Mouse (Mus musculus): ENCODE data around the gene Litaf. TPM values are rescaled to one million over a fixed set of nuclear protein-coding genes. Genes with fewer than 3 reads are reported as not detected.

Litaf gene
- polyA plus RNA-seq, 1 experiment from 2014 or later: 63.6 TPM

GRCm38 (mm10) chr16:11046437-11046836, 19.5 kb downstream of the Litaf start:
- peak overlapping the region; percentile 3; the same call in 1 of the 2 replicates for H3K4me2 ChIP-seq
- no peaks in the 10 kb centered on the region for H3K9me3 ChIP-seq (replicated peaks)
- H3K27me3 ChIP-seq (replicated peaks): no peaks in the 10 kb centered on the region
- no peaks in the 10 kb centered on the region for H3K36me3 ChIP-seq
- H3K4me1 ChIP-seq (replicated peaks): peaks cover 19% of the 10 kb centered on the region
- ATAC-seq (ENCODE audit: insufficient number of reproducible peaks, low FRiP score): peak; percentile 86
- H3K9ac ChIP-seq: no peak overlapping the region
- H3K27ac ChIP-seq (ENCODE audit: poor library complexity, severe bottlenecking): peak overlapping the region; percentile 86
- 60% methylated on average over 7 of the region's 7 CpGs for WGBS
- no peak overlapping the region for H3K4me3 ChIP-seq

GRCm38 (mm10) chr16:11043239-11043638, 22.7 kb downstream of the Litaf start:
- Histone ChIP-seq H3K36me3 (no peaks in the 10 kb centered on the region), H3K27me3 (replicated peaks) (no peaks in the 10 kb centered on the region), H3K9ac (no peak overlapping the region), H3K4me2 (no peak overlapping the region), H3K4me3 (no peak overlapping the region), H3K27ac (ENCODE audit: poor library complexity, severe bottlenecking) (no peak overlapping the region; the same call in 1 of the 2 replicates), H3K4me1 (replicated peaks) (peaks cover 19% of the 10 kb centered on the region), H3K9me3 (replicated peaks) (no peaks in the 10 kb centered on the region)
- WGBS: 67% methylated on average over 5 of the region's 5 CpGs
- ATAC-seq (ENCODE audit: insufficient number of reproducible peaks, low FRiP score): no peak

- no peak overlapping the region for H3K4me3 ChIP-seq
- no peak overlapping the region for H3K27ac ChIP-seq (ENCODE audit: poor library complexity, severe bottlenecking)
- 85% methylated on average over 2 of the region's 2 CpGs for WGBS
- H3K36me3 ChIP-seq: no peaks in the 10 kb centered on the region
- H3K4me2 ChIP-seq: no peak overlapping the region
- no peaks in the 10 kb centered on the region for H3K9me3 ChIP-seq (replicated peaks)
- H3K9ac ChIP-seq: no peak overlapping the region
- ATAC-seq (ENCODE audit: insufficient number of reproducible peaks, low FRiP score): no peak
- H3K4me1 ChIP-seq (replicated peaks): peaks cover 5% of the 10 kb centered on the region
- no peaks in the 10 kb centered on the region for H3K27me3 ChIP-seq (replicated peaks)
These were observed 25.4 kb downstream of the Litaf start for GRCm38 (mm10) chr16:11040603-11041002.

GRCm38 (mm10) chr16:11035790-11036431, 30.0 kb downstream of the Litaf start:
- Histone ChIP-seq H3K9me3 (replicated peaks) (no peaks in the 10 kb centered on the region), H3K9ac (no peak overlapping the region), H3K4me2 (peak overlapping the region; percentile 28; the same call in 1 of the 2 replicates), H3K36me3 (no peaks in the 10 kb centered on the region), H3K4me1 (replicated peaks) (no peaks in the 10 kb centered on the region), H3K4me3 (no peak overlapping the region), H3K27me3 (replicated peaks) (no peaks in the 10 kb centered on the region), H3K27ac (ENCODE audit: poor library complexity, severe bottlenecking) (no peak overlapping the region)
- peak; percentile 77 for ATAC-seq (ENCODE audit: insufficient number of reproducible peaks, low FRiP score)
- WGBS: 23% methylated on average over 15 of the region's 15 CpGs

- Histone ChIP-seq H3K9me3 (replicated peaks) (no peaks in the 10 kb centered on the region), H3K36me3 (no peaks in the 10 kb centered on the region), H3K4me2 (no peak overlapping the region), H3K9ac (no peak overlapping the region), H3K4me3 (no peak overlapping the region), H3K27ac (ENCODE audit: poor library complexity, severe bottlenecking) (no peak overlapping the region), H3K27me3 (replicated peaks) (no peaks in the 10 kb centered on the region), H3K4me1 (replicated peaks) (no peaks in the 10 kb centered on the region)
- no peak for ATAC-seq (ENCODE audit: insufficient number of reproducible peaks, low FRiP score)
- 77% methylated on average over 9 of the region's 9 CpGs for WGBS
These were observed 30.7 kb downstream of the Litaf start for GRCm38 (mm10) chr16:11035273-11035672.

GRCm38 (mm10) chr16:11034193-11034803, 31.7 kb downstream of the Litaf start:
- Histone ChIP-seq H3K9ac (no peak overlapping the region), H3K27me3 (replicated peaks) (no peaks in the 10 kb centered on the region), H3K4me1 (replicated peaks) (peaks cover 4% of the 10 kb centered on the region; the same call in 1 of the 2 replicates), H3K27ac (ENCODE audit: poor library complexity, severe bottlenecking) (no peak overlapping the region), H3K4me2 (no peak overlapping the region), H3K36me3 (no peaks in the 10 kb centered on the region), H3K9me3 (replicated peaks) (no peaks in the 10 kb centered on the region), H3K4me3 (no peak overlapping the region)
- WGBS: 4% methylated on average over 4 of the region's 4 CpGs
- ATAC-seq (ENCODE audit: insufficient number of reproducible peaks, low FRiP score): peak; percentile 52; the same call in 1 of the 2 replicates

- Histone ChIP-seq H3K36me3 (no peaks in the 10 kb centered on the region), H3K4me1 (replicated peaks) (peaks cover 4% of the 10 kb centered on the region; the same call in 1 of the 2 replicates), H3K27me3 (replicated peaks) (no peaks in the 10 kb centered on the region), H3K4me2 (no peak overlapping the region), H3K9ac (no peak overlapping the region), H3K9me3 (replicated peaks) (no peaks in the 10 kb centered on the region), H3K27ac (ENCODE audit: poor library complexity, severe bottlenecking) (no peak overlapping the region), H3K4me3 (no peak overlapping the region)
- ATAC-seq (ENCODE audit: insufficient number of reproducible peaks, low FRiP score): no peak
- WGBS: 40% methylated on average over 3 of the region's 3 CpGs
These were observed 34.6 kb downstream of the Litaf start for GRCm38 (mm10) chr16:11031320-11031719.

GRCm38 (mm10) chr16:11030844-11031243, 35.1 kb downstream of the Litaf start:
- H3K4me3 ChIP-seq: no peak overlapping the region
- 59% methylated on average over 4 of the region's 4 CpGs for WGBS
- ATAC-seq (ENCODE audit: insufficient number of reproducible peaks, low FRiP score): no peak

GRCm38 (mm10) chr16:11028206-11028605, 37.8 kb downstream of the Litaf start:
- H3K36me3 ChIP-seq: no peaks in the 10 kb centered on the region
- no peaks in the 10 kb centered on the region for H3K9me3 ChIP-seq (replicated peaks)
- no peaks in the 10 kb centered on the region for H3K27me3 ChIP-seq (replicated peaks)
- H3K27ac ChIP-seq (ENCODE audit: poor library complexity, severe bottlenecking): no peak overlapping the region
- no peak overlapping the region for H3K4me3 ChIP-seq
- H3K4me1 ChIP-seq (replicated peaks): peaks cover 8% of the 10 kb centered on the region; the same call in 1 of the 2 replicates
- H3K4me2 ChIP-seq: no peak overlapping the region
- H3K9ac ChIP-seq: no peak overlapping the region
- ATAC-seq (ENCODE audit: insufficient number of reproducible peaks, low FRiP score): no peak
- 76% methylated on average over 7 of the region's 7 CpGs for WGBS

More at GRCm38 (mm10) chr16:11030844-11031243, 35.1 kb downstream of the Litaf start:
- peaks cover 4% of the 10 kb centered on the region; the same call in 1 of the 2 replicates for H3K4me1 ChIP-seq (replicated peaks)
- H3K27me3 ChIP-seq (replicated peaks): no peaks in the 10 kb centered on the region
- H3K36me3 ChIP-seq: no peaks in the 10 kb centered on the region
- no peak overlapping the region for H3K27ac ChIP-seq (ENCODE audit: poor library complexity, severe bottlenecking)
- H3K9ac ChIP-seq: no peak overlapping the region
- H3K4me2 ChIP-seq: no peak overlapping the region
- H3K9me3 ChIP-seq (replicated peaks): no peaks in the 10 kb centered on the region

GRCm38 (mm10) chr16:11024841-11025240, 41.1 kb downstream of the Litaf start:
- WGBS: 51% methylated on average over 3 of the region's 3 CpGs
- Histone ChIP-seq H3K9ac (no peak overlapping the region), H3K4me2 (no peak overlapping the region), H3K4me3 (no peak overlapping the region), H3K27me3 (replicated peaks) (no peaks in the 10 kb centered on the region), H3K4me1 (replicated peaks) (peaks cover 8% of the 10 kb centered on the region; the same call in 1 of the 2 replicates), H3K27ac (ENCODE audit: poor library complexity, severe bottlenecking) (no peak overlapping the region), H3K9me3 (replicated peaks) (no peaks in the 10 kb centered on the region), H3K36me3 (no peaks in the 10 kb centered on the region)
- no peak for ATAC-seq (ENCODE audit: insufficient number of reproducible peaks, low FRiP score)

- Histone ChIP-seq H3K27ac (ENCODE audit: poor library complexity, severe bottlenecking) (no peak overlapping the region), H3K36me3 (no peaks in the 10 kb centered on the region), H3K27me3 (replicated peaks) (no peaks in the 10 kb centered on the region), H3K9ac (no peak overlapping the region), H3K4me1 (replicated peaks) (peaks cover 4% of the 10 kb centered on the region; the same call in 1 of the 2 replicates), H3K4me3 (no peak overlapping the region), H3K9me3 (replicated peaks) (no peaks in the 10 kb centered on the region), H3K4me2 (no peak overlapping the region)
- 71% methylated on average over 5 of the region's 5 CpGs for WGBS
- ATAC-seq (ENCODE audit: insufficient number of reproducible peaks, low FRiP score): no peak
These were observed 42.3 kb downstream of the Litaf start for GRCm38 (mm10) chr16:11023618-11024017.

All from heart, embryonic 12.5 days (tissue).